Mouse (Mus musculus) CH12.LX (cell line): Measurements from ENCODE around the gene Nfic.
A peak's percentile ranks its signal among the peaks of the same experiment; 100 is the strongest.

ENCODE experiments used
- BHLHE40 ChIP-seq: IDR thresholded peaks from 2 replicates; pipeline ENCODE4 v1.6.1; 2011; ENCODE audit warnings: mild to moderate bottlenecking, low read depth, low read length, improper control_type of control experiment
- CTCF ChIP-seq, 2 experiments: IDR thresholded peaks in 1 of 2; conservative IDR thresholded peaks in 1 of 2; 2 replicates each; pipeline ENCODE4 v1.5.1; 2011 to 2012; ENCODE audit warnings: low read depth in 2 of 2, low read length in 2 of 2, improper control_type of control experiment in 1 of 2, inconsistent platforms in 1 of 2, mild to moderate bottlenecking in 1 of 2, moderate library complexity in 1 of 2
- MAX ChIP-seq: IDR thresholded peaks from 2 replicates; pipeline ENCODE4 v1.6.1; 2011; ENCODE audit warnings: low read length, improper control_type of control experiment
- MXI1 ChIP-seq: IDR thresholded peaks from 2 replicates; pipeline ENCODE4 v1.6.1; 2011; ENCODE audit warnings: mild to moderate bottlenecking, low read depth, low read length, improper control_type of control experiment
- POLR2A ChIP-seq: IDR thresholded peaks from 2 replicates; pipeline ENCODE4 v1.6.1; 2011; ENCODE audit warnings: low read depth, mild to moderate bottlenecking, improper control_type of control experiment, low read length
- POLR2AphosphoS2 ChIP-seq: IDR thresholded peaks from 2 replicates; pipeline ENCODE4 v1.6.1; 2011; ENCODE audit warnings: low read depth, low read length, improper control_type of control experiment
- TBP ChIP-seq: conservative IDR thresholded peaks from 2 replicates; pipeline ENCODE4 v1.6.1; 2011; ENCODE audit warnings: low read depth, low read length, improper control_type of control experiment
- USF2 ChIP-seq: conservative IDR thresholded peaks from 2 replicates; pipeline ENCODE4 v1.6.1; 2011; ENCODE audit warnings: low read depth, low read length, improper control_type of control experiment
- ZMIZ1 ChIP-seq: IDR thresholded peaks from 2 replicates; pipeline ENCODE4 v1.6.1; 2012; ENCODE audit warnings: low read depth, mild to moderate bottlenecking, inconsistent platforms, low read length, improper control_type of control experiment

GRCm38 (mm10) chr10:81496264-81496901 is 40.9 kb upstream of the Nfic start, which contains the start of gene Ncln:
- peak in 1 of 2 experiments; percentile 6; a peak in 1 of 4 replicates for TF ChIP-seq CTCF (conservative IDR thresholded peaks at IDR 0.05 in 1 of 2, IDR thresholded peaks at IDR 0.05 in 1 of 2; ENCODE audit: low read depth in 2 of 2, low read length in 2 of 2)
- peak; percentile 98 for TF ChIP-seq MAX
- TF ChIP-seq ZMIZ1: no peak
- peak; percentile 83 for TF ChIP-seq POLR2A
- TF ChIP-seq USF2: no peak
- TF ChIP-seq MXI1: peak; percentile 85
- peak; percentile 72; the same call in 1 of the 2 replicates for TF ChIP-seq POLR2AphosphoS2
- peak; percentile 79 for TF ChIP-seq TBP
- 0 out of 2 replicates have a peak, but pooled peaks have one; percentile 12 for TF ChIP-seq BHLHE40
